Mouse (Mus musculus) hindbrain, embryonic 10.5 days (tissue): ENCODE data around the gene Prkar2a. TPM values are rescaled to one million over a fixed set of nuclear protein-coding genes. Genes with fewer than 3 reads are reported as not detected.

Source experiments
- DNase-seq: peaks from one replicate; pipeline ENCODE4 v3.0.0-alpha.2; 2017; ENCODE audit warnings: low spot score
- H3K27ac ChIP-seq: fragments of 300-500 bp; sonication (generic); 2 replicates; pipeline ENCODE4 v1.5.1; 2016; ENCODE audit warnings: mild to moderate bottlenecking, moderate library complexity
- H3K27me3 ChIP-seq: fragments of 300-500 bp; sonication (generic); 2 replicates; pipeline ENCODE4 v1.6.1; 2016; ENCODE audit warnings: mild to moderate bottlenecking; ENCODE audit not compliant: poor library complexity, insufficient read depth, severe bottlenecking
- H3K36me3 ChIP-seq: fragments of 300-500 bp; sonication (generic); 2 replicates; pipeline ENCODE4 v1.6.1; 2016; ENCODE audit warnings: mild to moderate bottlenecking, moderate library complexity
- H3K4me1 ChIP-seq: fragments of 300-500 bp; sonication (generic); replicated peaks from 2 replicates; pipeline ENCODE4 v1.6.1; 2016; ENCODE audit warnings: mild to moderate bottlenecking
- H3K4me3 ChIP-seq: fragments of 300-500 bp; sonication (generic); 2 replicates; pipeline ENCODE4 v1.5.1; 2016; ENCODE audit warnings: mild to moderate bottlenecking, moderate library complexity
- H3K9me3 ChIP-seq: fragments of 300-500 bp; sonication (generic); 2 replicates; pipeline ENCODE4 v1.6.1; 2016; ENCODE audit warnings: mild to moderate bottlenecking, moderate library complexity
- WGBS: fragments of 180-500 bp; shearing (Covaris S2); methylation state at CpG from one replicate; pipeline ENCODE4 v1.1.7; 2016; 5-methylcytosine and 5-hydroxymethylcytosine counted together
- polyA plus RNA-seq: library from polyadenylated mRNA; unstranded; fragments of >200 nt; fragmentation: Nextera tagmentation; extraction: Ambion mirVana; gene quantifications from 2 replicates; pipeline ENCODE4 v1.2.1, GENCODE M21; 2016

The Prkar2a gene
- polyA plus RNA-seq, 1 experiment from 2014 or later: 35.0 TPM

DNA sequence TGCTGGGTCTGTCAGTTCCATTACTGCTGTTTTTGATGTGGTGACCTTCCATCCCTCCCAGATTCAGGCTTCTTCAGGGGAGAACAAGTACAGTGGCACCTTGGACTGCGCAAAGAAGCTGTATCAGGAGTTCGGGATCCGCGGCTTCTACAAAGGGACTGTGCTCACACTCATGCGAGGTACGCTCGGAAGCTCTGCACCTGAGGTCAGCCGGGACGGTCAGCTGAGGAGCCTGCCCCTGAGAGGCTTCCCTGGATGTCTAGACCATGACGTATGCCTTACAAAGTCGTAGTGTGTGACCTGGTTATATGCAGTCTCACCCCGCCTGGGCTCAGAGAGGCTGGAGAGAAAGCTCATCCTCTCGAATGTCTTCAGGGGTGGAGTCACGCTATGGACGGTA is 9.1 kb upstream of the Prkar2a start:
- no peaks in the 10 kb centered on the region for H3K4me1 ChIP-seq
- no peak for DNase-seq
- H3K27ac ChIP-seq: no peak overlapping the region
- no peaks in the 10 kb centered on the region for H3K27me3 ChIP-seq
- 94% methylated on average over 15 of the region's 15 CpGs for WGBS
- peaks cover 55% of the 10 kb centered on the region for H3K36me3 ChIP-seq
- no peaks in the 10 kb centered on the region for H3K9me3 ChIP-seq
- H3K4me3 ChIP-seq: no peak overlapping the region

DNA sequence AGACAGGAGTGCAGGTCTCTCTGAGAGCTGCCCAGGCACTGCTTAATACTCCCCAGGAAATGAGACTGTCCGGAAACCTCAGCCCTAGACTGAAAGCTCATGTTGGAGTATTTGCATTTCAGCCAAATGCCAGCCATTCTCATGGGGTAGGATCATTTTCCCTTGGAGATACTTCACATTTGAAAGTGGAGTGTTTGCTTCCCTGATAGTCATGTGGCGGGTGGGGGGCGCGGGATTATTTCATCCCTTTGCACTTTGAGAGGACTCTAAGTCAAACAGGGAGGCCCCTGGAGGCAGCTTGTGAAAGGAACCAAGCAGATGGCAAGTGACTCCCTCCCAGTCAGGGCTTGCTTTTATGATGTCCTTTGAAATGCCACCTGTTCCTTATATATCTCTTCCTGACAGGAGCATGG is 2.6 kb upstream of the Prkar2a start:
- peaks cover 14% of the 10 kb centered on the region for H3K27me3 ChIP-seq
- H3K9me3 ChIP-seq: no peaks in the 10 kb centered on the region
- no peak overlapping the region for H3K4me3 ChIP-seq
- H3K36me3 ChIP-seq: peaks cover 31% of the 10 kb centered on the region
- 45% methylated on average over 4 of the region's 4 CpGs for WGBS
- DNase-seq: peak; percentile 48
- peaks cover 46% of the 10 kb centered on the region for H3K4me1 ChIP-seq
- H3K27ac ChIP-seq: peak overlapping the region; percentile 66

DNA sequence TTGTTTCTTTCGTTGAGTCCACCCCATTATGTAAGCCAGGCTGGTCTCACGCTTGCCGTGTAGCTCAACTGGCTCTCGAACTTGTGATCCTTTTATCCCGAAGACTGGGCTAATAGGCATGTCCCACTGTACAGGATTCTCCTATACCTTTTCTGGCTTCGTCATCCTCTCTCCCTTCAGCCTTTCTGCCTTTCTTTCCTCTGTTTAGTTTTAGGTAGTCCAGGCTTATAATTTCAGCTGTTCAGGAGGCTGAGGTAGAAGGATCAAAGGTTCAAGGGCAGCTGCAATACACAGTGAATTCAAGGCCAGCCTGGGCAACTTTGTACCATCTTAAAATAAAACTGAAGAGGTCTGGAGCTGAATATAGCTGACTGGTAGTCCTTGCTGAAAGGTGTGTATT is 1.9 kb upstream of the Prkar2a start:
- DNase-seq: no peak

DNA sequence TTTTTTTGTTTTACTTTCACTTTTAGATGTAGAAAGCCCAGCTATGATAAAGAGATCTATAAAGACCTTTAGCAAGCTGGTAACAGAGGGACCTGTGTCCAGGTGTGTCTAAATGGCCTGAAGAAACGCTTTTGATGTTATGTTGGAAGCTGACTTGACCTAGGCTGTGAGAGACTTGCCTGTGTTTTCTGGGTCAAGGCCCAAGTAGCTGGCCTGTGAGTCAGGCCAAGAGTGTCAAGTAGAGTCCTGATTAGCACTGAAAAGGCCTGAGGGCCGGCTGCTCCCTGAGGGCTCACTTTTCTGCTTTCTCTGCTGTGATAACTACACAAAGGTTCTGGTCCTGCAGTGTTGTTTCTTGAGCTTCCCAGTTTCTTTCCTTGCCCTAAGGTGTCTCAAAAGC is 1.4 kb upstream of the Prkar2a start:
- H3K27me3 ChIP-seq: peaks cover 18% of the 10 kb centered on the region
- no peak for DNase-seq
- 0 out of 2 replicates have a peak overlapping the region, but pooled peaks have one; percentile 35 for H3K27ac ChIP-seq
- H3K36me3 ChIP-seq: peaks cover 21% of the 10 kb centered on the region
- peaks cover 57% of the 10 kb centered on the region for H3K4me1 ChIP-seq
- no peak overlapping the region for H3K4me3 ChIP-seq
- H3K9me3 ChIP-seq: no peaks in the 10 kb centered on the region
- WGBS: 63% methylated on average over 2 of the region's 2 CpGs

More for the DNA sequence above, 1.9 kb upstream of the Prkar2a start:
- no peak overlapping the region for H3K4me3 ChIP-seq
- H3K27ac ChIP-seq: no peak overlapping the region
- no peaks in the 10 kb centered on the region for H3K9me3 ChIP-seq
- H3K4me1 ChIP-seq: peaks cover 52% of the 10 kb centered on the region
- 80% methylated on average over 6 of the region's 6 CpGs for WGBS
- H3K36me3 ChIP-seq: peaks cover 26% of the 10 kb centered on the region
- H3K27me3 ChIP-seq: peaks cover 16% of the 10 kb centered on the region

DNA sequence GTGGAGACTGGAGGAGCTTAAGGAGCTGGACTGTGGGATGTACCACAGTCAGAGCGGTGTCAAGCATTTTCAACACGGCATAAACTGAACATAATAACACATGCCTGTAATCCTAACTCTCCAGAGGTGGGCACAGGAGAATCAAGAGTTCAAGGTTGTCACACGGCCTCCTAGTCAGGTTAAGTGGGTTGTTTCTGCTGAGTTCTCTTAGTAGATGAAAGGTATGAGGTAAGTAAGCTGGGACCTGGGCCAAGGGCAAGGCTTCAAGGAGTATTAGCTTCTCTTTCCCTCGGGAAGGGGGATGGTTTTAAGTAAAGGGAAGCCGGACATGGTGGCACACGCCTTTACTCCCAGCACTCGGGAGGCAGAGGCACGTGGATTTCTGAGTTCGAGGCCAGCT is 663 bp upstream of the Prkar2a start:
- WGBS: 81% methylated on average over 9 of the region's 9 CpGs
- H3K27ac ChIP-seq: peak overlapping the region; percentile 35; the same call in 1 of the 2 replicates
- H3K9me3 ChIP-seq: no peaks in the 10 kb centered on the region
- H3K36me3 ChIP-seq: peaks cover 14% of the 10 kb centered on the region; the same call in 1 of the 2 replicates
- no peak for DNase-seq
- H3K4me3 ChIP-seq: no peak overlapping the region
- H3K27me3 ChIP-seq: peaks cover 26% of the 10 kb centered on the region
- peaks cover 64% of the 10 kb centered on the region for H3K4me1 ChIP-seq

DNA sequence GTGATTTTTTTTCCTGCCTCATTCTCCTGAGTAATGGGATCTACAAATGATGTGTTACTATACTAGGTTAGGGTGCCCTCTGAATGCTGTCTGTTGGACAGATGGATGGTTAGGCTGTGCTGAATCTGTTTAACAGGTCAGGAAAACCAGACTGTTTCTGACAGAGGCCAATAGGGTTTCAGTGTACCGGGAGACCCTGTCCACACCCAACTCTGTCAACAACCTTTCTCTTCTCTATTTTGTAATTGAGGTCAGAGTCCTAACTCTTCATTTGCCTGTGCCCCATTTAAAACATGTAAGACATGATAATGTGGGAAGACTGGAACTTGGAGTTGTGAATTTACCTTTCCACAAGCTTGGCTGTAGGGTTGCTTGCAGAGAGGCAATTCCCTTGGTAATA is 879 bp downstream of the Prkar2a start:
- Histone ChIP-seq H3K27ac (no peak overlapping the region), H3K4me1 (peaks cover 73% of the 10 kb centered on the region)
- 77% methylated on average over 1 of the region's 1 CpGs for WGBS

DNA sequence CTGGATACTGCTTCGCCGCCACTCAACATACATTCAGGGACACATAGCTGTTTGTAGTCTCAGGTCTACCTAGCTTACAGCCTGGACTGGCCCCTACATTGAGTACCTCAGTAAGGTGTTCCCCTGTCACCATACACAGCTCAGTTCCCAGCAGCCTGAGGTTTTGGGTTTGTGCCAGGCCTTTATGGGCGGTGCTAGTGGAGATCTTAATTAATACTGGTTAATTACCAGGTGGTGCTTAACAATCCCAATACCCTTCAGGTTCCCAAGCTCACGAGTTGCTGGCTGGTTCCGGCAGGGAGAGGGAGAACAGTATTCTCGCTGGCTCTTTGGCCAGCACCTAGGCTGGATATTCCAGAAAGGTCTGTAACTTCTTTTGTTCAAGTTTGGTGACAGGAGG is 1.8 kb downstream of the Prkar2a start:
- Histone ChIP-seq H3K27ac (peak overlapping the region; percentile 90; the same call in 1 of the 2 replicates), H3K9me3 (no peaks in the 10 kb centered on the region), H3K36me3 (no peaks in the 10 kb centered on the region), H3K27me3 (peaks cover 36% of the 10 kb centered on the region), H3K4me3 (no peak overlapping the region), H3K4me1 (peaks cover 73% of the 10 kb centered on the region)
- DNase-seq: no peak
- WGBS: 92% methylated on average over 6 of the region's 6 CpGs

More for the DNA sequence above, 879 bp downstream of the Prkar2a start:
- no peak overlapping the region for H3K4me3 ChIP-seq
- peaks cover 36% of the 10 kb centered on the region for H3K27me3 ChIP-seq
- H3K9me3 ChIP-seq: no peaks in the 10 kb centered on the region
- peaks cover 5% of the 10 kb centered on the region; the same call in 1 of the 2 replicates for H3K36me3 ChIP-seq
- no peak for DNase-seq

DNA sequence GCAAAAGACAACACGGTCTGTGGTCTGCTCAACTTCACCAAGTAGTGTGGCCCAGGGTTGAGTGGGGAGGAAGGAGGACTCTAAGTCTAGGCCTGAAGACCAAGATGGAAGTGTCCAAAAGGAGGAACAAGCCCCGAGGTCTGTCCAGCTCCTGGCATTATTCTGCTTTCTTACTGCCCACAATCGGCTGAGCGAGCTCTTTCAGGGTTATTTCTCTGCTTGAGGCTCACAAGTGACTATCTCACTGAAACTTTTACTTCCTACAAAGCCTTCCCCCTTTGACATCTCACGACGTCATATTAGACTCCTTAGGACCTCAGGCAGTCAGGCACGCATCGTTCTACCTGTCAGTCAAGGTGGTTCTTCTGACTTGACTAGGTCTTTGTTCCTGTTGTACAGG is 2.3 kb downstream of the Prkar2a start:
- peak overlapping the region; percentile 90 for H3K27ac ChIP-seq
- peak overlapping the region; percentile 79 for H3K4me3 ChIP-seq
- 72% methylated on average over 8 of the region's 8 CpGs for WGBS
- H3K27me3 ChIP-seq: peaks cover 36% of the 10 kb centered on the region
- H3K36me3 ChIP-seq: no peaks in the 10 kb centered on the region
- peaks cover 70% of the 10 kb centered on the region for H3K4me1 ChIP-seq
- H3K9me3 ChIP-seq: no peaks in the 10 kb centered on the region
- DNase-seq: peak; percentile 7

DNA sequence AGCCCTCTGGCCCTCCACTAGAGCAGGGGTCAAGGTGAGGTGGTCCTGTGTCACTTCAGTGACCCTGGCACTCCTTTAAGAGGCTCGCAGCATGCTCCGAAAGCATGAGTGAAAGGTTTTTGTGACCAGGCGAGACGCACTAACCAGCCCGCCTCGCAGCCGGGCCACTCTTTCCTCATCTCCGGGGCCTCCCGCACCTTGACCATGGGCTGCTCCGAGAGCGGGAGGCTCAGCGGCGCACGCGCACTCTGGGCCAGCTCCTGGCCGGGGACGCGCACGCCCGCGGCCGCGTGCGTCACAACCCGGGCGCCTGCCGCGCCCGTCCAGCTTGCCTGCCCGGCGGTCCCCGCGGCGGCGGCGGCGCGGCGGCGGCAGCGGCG is 2.7 kb downstream of the Prkar2a start:
- H3K4me3 ChIP-seq: peak overlapping the region; percentile 79
- WGBS: under 1% methylated on average over 42 of the region's 42 CpGs
- peaks cover 36% of the 10 kb centered on the region for H3K27me3 ChIP-seq
- peak; percentile 87 for DNase-seq
- H3K9me3 ChIP-seq: no peaks in the 10 kb centered on the region
- no peaks in the 10 kb centered on the region for H3K36me3 ChIP-seq
- peak overlapping the region; percentile 90 for H3K27ac ChIP-seq
- peaks cover 65% of the 10 kb centered on the region for H3K4me1 ChIP-seq

DNA sequence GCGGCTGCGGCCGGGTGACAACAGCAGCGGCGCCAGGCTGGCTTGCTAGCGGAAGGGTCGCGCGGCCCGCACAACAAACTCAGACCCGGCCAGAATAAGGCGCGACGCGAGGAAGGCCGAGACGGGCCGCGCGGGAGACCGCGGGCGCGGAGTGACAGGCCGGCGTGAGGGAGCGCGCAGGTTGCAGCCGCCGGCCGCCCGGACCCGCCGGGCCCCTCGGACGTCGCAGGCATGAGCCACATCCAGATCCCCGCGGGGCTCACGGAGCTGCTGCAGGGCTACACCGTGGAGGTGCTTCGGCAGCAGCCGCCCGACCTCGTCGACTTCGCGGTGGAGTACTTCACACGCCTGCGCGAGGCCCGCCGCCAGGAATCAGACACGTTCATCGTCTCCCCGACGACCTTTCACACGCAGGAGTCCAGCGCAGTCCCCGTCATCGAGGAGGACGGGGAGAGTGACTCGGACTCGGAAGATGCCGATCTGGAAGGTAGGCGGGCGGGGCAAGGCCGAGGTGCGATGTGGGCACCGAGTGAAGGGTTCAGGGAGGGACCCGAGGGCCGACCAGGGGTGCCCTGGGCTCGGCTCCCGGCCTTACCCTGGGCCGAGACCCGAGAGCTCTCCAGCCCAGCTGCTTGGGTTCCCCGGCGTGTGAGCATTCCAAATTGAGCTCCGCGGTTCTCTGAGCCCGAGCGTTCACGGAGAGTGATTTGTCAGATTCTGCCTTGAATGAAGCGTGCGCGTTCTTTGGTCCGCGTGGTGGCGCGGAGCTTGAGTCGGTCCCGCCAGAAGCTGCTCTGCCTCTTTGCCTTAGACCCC is 3.3 kb downstream of the Prkar2a start:
- peak overlapping the region; percentile 79 for H3K4me3 ChIP-seq
- no peaks in the 10 kb centered on the region for H3K36me3 ChIP-seq
- peaks cover 36% of the 10 kb centered on the region for H3K27me3 ChIP-seq
- H3K27ac ChIP-seq: peak overlapping the region; percentile 90
- H3K4me1 ChIP-seq: peaks cover 59% of the 10 kb centered on the region
- peak; percentile 71 for DNase-seq
- under 1% methylated on average over 92 of the region's 92 CpGs for WGBS
- no peaks in the 10 kb centered on the region for H3K9me3 ChIP-seq

DNA sequence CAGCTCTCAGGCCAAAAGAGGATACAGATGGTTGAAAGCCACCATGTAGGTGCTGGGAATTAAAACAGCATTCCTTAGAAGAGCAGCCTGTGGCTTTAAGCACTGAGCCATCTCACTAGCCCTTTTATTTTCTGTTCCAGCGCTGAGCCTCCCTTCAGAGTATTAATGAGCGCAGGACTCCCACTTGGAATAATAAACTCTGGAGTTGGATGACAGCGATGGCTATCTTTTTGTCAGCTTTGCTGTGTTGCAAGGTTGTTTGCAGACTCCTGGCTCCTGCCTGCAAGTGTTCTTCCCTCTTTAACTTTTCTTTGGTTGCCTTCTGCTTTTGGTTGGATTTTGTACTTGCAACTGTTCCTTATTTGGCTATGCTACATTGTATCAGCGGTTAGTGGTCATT is 4.8 kb downstream of the Prkar2a start:
- DNase-seq: no peak
- H3K27me3 ChIP-seq: peaks cover 32% of the 10 kb centered on the region
- 81% methylated on average over 4 of the region's 4 CpGs for WGBS
- H3K4me1 ChIP-seq: peaks cover 44% of the 10 kb centered on the region
- peak overlapping the region; percentile 24 for H3K4me3 ChIP-seq
- H3K27ac ChIP-seq: no peak overlapping the region
- peaks cover 5% of the 10 kb centered on the region; the same call in 1 of the 2 replicates for H3K36me3 ChIP-seq
- H3K9me3 ChIP-seq: no peaks in the 10 kb centered on the region

DNA sequence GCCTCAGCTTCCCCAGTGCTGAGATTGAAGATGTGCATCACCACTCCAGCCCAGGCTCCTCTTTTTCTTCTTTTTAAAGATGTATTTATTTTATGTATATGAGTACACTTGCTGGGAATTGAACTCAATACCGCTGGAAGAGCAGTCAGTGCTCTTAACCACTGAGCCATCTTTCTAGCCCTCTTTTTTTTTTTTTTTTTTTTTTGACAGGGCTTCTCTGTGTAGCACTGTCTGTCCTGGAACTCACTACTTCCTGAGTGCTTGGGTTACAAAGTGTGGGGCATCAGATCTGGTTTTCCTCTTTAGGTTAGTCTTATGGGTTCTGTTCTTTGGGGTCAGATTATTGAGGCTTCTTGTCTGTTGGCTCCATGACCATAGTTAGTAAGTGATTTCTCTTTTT is 5.4 kb downstream of the Prkar2a start:
- 83% methylated on average over 1 of the region's 1 CpGs for WGBS
- Histone ChIP-seq H3K27ac (no peak overlapping the region), H3K4me3 (no peak overlapping the region), H3K4me1 (peaks cover 38% of the 10 kb centered on the region), H3K27me3 (peaks cover 32% of the 10 kb centered on the region), H3K36me3 (peaks cover 5% of the 10 kb centered on the region; the same call in 1 of the 2 replicates), H3K9me3 (no peaks in the 10 kb centered on the region)
- no peak for DNase-seq

DNA sequence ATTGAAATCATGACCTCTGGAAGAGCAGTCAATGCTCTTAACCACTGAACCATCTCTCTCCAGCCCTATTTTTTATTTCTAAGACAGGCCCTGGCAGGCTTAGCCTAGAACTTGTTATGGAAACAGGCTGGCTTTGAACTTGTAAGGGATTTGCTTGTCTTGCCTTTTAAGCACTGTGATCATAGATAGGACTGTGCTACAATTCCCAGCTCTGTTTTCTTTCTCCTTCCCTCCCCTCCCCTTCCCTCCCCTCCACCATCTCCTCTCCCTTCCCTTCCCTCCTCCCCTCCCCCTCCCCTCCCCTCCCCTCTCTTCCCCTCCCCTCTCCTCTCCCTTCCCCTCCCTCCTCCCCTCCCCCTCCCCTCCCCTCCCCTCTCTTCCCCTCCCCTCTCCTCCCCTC is 13.4 kb downstream of the Prkar2a start:
- no peaks in the 10 kb centered on the region for H3K9me3 ChIP-seq
- H3K27me3 ChIP-seq: no peaks in the 10 kb centered on the region
- peaks cover 5% of the 10 kb centered on the region; the same call in 1 of the 2 replicates for H3K36me3 ChIP-seq
- peaks cover 20% of the 10 kb centered on the region for H3K4me1 ChIP-seq
- DNase-seq: no peak
- no peak overlapping the region for H3K4me3 ChIP-seq
- no peak overlapping the region for H3K27ac ChIP-seq
